In genomic region chr10:96479786-96480185, GRCm38 (mm10) we compare ENCODE assay signal across 13 mouse cellular contexts.
DNase-seq lines count a peak whose midpoint lies in the region; ATAC-seq lines count a peak whose summit lies in the region.
"Had no signal": no experiment of that assay in that cellular context is flagged by ENCODE, and none has a peak within 500 bp of the region (broad histone marks: within the 10 kb centered on the region; RNA-seq: fewer than 3 reads in every experiment).

No protein-coding gene starts in this region.

- 0 out of 2 replicates have a peak, but pooled peaks cover 3% of the 10 kb centered on the region for H3K4me1 ChIP-seq in midbrain, embryonic 11.5 days (ENCODE audit: control insufficient read depth, insufficient read depth, low read length)
- H3K4me1 ChIP-seq in midbrain, embryonic 13.5 days (replicated peaks), result peaks cover 17% of the 10 kb centered on the region
- H3K4me1 ChIP-seq in intestine, embryonic 15.5 days (replicated peaks), result no peaks in the 10 kb centered on the region
- H3K4me1 ChIP-seq in stomach, embryonic 16.5 days (ENCODE audit: control insufficient read depth, insufficient read depth, low read length), result 0 out of 2 replicates have a peak, but pooled peaks cover 5% of the 10 kb centered on the region

- WGBS in midbrain, embryonic 11.5 days, result 82% methylated on average over 8 of the region's 8 CpGs
- 71% methylated on average over 8 of the region's 8 CpGs for WGBS in midbrain, embryonic 13.5 days
- 62% methylated on average over 8 of the region's 8 CpGs for WGBS in intestine, embryonic 15.5 days
- WGBS in stomach, embryonic 16.5 days, result 40% methylated on average over 8 of the region's 8 CpGs

- no peak overlapping the region for H3K9ac ChIP-seq in midbrain, embryonic 11.5 days (ENCODE audit: low read length)
- no peak overlapping the region for H3K9ac ChIP-seq in midbrain, embryonic 13.5 days (replicated peaks)
- no peak overlapping the region for H3K9ac ChIP-seq in intestine, embryonic 15.5 days
- H3K9ac ChIP-seq in stomach, embryonic 16.5 days (ENCODE audit: low read length), result no peak overlapping the region
- H3K9ac ChIP-seq: neural tube, embryonic 12.5 days had no signal

- H3K9me3 ChIP-seq in midbrain, embryonic 11.5 days (ENCODE audit: control insufficient read depth, low read length), result no peaks in the 10 kb centered on the region
- H3K9me3 ChIP-seq in midbrain, embryonic 13.5 days, result no peaks in the 10 kb centered on the region
- H3K9me3 ChIP-seq in intestine, embryonic 15.5 days, result no peaks in the 10 kb centered on the region
- no peaks in the 10 kb centered on the region for H3K9me3 ChIP-seq in stomach, embryonic 16.5 days (replicated peaks; ENCODE audit: control insufficient read depth, low read length)
- H3K9me3 ChIP-seq: heart, embryonic 10.5 days; neural tube, embryonic 12.5 days had no signal

- peak; percentile 28 for ATAC-seq in frontal cortex, adult (ENCODE audit: low TSS enrichment)
- no peak for ATAC-seq in midbrain, embryonic 11.5 days (ENCODE audit: low FRiP score)
- ATAC-seq in midbrain, embryonic 13.5 days, result no peak
- no peak for ATAC-seq in intestine, embryonic 15.5 days
- no peak for ATAC-seq in stomach, embryonic 16.5 days (ENCODE audit: insufficient read depth, low FRiP score)
- ATAC-seq: inflammation-experienced regulatory T-cells, adult 6 months had no signal

- no peak overlapping the region for H3K4me2 ChIP-seq in midbrain, embryonic 11.5 days
- no peak overlapping the region for H3K4me2 ChIP-seq in midbrain, embryonic 13.5 days (replicated peaks)
- H3K4me2 ChIP-seq in intestine, embryonic 15.5 days (replicated peaks), result 0 out of 2 replicates have a peak overlapping the region, but pooled peaks have one; percentile 17
- peak overlapping the region; percentile 34; the same call in 1 of the 2 replicates for H3K4me2 ChIP-seq in stomach, embryonic 16.5 days (ENCODE audit: low read depth, low read length)
- H3K4me2 ChIP-seq: neural tube, embryonic 12.5 days had no signal

- no peak overlapping the region for H3K4me3 ChIP-seq in midbrain, embryonic 11.5 days (ENCODE audit: low read depth, low read length)
- H3K4me3 ChIP-seq in midbrain, embryonic 13.5 days (replicated peaks), result no peak overlapping the region
- H3K4me3 ChIP-seq in intestine, embryonic 15.5 days (replicated peaks), result no peak overlapping the region
- H3K4me3 ChIP-seq in stomach, embryonic 16.5 days (replicated peaks; ENCODE audit: low read length), result no peak overlapping the region
- H3K4me3 ChIP-seq: heart, embryonic 10.5 days; neural tube, embryonic 12.5 days had no signal

- no peaks in the 10 kb centered on the region for H3K27me3 ChIP-seq in midbrain, embryonic 11.5 days (ENCODE audit: control insufficient read depth, insufficient read depth, low read length)
- H3K27me3 ChIP-seq in midbrain, embryonic 13.5 days, result no peaks in the 10 kb centered on the region
- H3K27me3 ChIP-seq in intestine, embryonic 15.5 days (replicated peaks), result no peaks in the 10 kb centered on the region
- H3K27me3 ChIP-seq in stomach, embryonic 16.5 days (ENCODE audit: control insufficient read depth, insufficient read depth, low read length), result no peaks in the 10 kb centered on the region
- H3K27me3 ChIP-seq: neural tube, embryonic 12.5 days had no signal

- no peaks in the 10 kb centered on the region for H3K36me3 ChIP-seq in midbrain, embryonic 11.5 days (ENCODE audit: control insufficient read depth, insufficient read depth, low read length)
- H3K36me3 ChIP-seq in midbrain, embryonic 13.5 days, result no peaks in the 10 kb centered on the region
- H3K36me3 ChIP-seq in intestine, embryonic 15.5 days, result no peaks in the 10 kb centered on the region
- no peaks in the 10 kb centered on the region for H3K36me3 ChIP-seq in stomach, embryonic 16.5 days (ENCODE audit: control insufficient read depth, insufficient read depth, low read length)
- H3K36me3 ChIP-seq: heart, embryonic 10.5 days; neural tube, embryonic 12.5 days had no signal

- no peak overlapping the region for H3K27ac ChIP-seq in midbrain, embryonic 11.5 days (ENCODE audit: low read depth, low read length)
- H3K27ac ChIP-seq in midbrain, embryonic 13.5 days, result no peak overlapping the region
- H3K27ac ChIP-seq in intestine, embryonic 15.5 days, result no peak overlapping the region
- no peak overlapping the region for H3K27ac ChIP-seq in stomach, embryonic 16.5 days (ENCODE audit: low read length)
- H3K27ac ChIP-seq: heart, embryonic 10.5 days; neural tube, embryonic 12.5 days had no signal

- no peak for DNase-seq in frontal cortex, postnatal 25 days (ENCODE audit: low spot score in 2 of 2)
- peak; percentile 85 for DNase-seq in midbrain, embryonic 11.5 days (ENCODE audit: low spot score, missing footprints)
- no peak for DNase-seq in urinary bladder, adult 18-20 months (ENCODE audit: low spot score in 2 of 2)
- no peak for DNase-seq in B cell, adult 2 months
- DNase-seq: kidney, postnatal 4 days; lung, adult 2 months had no signal

Comparison
In these comparisons a context has a peak if more than half of its experiments do, and no peak if none do; other contexts are left out.
1. H3K4me2 ChIP-seq: peak in intestine, embryonic 15.5 days (single experiment) and stomach, embryonic 16.5 days (single experiment); none in midbrain, embryonic 11.5 days (single experiment) and midbrain, embryonic 13.5 days (single experiment).